ENCODE assay signal across 23 mouse cellular contexts in genomic region chr7:118898063-118898462, GRCm38 (mm10). TPM values are rescaled to one million over a fixed set of nuclear protein-coding genes. Genes with fewer than 3 reads are reported as not detected.
DNase-seq lines count a peak whose midpoint lies in the region; ATAC-seq and TF ChIP-seq lines count a peak whose summit lies in the region.
"Had no signal": no experiment of that assay in that cellular context is flagged by ENCODE, and none has a peak within 500 bp of the region (broad histone marks: within the 10 kb centered on the region; RNA-seq: fewer than 3 reads in every experiment).

No protein-coding gene starts in this region.

- H3K4me2 ChIP-seq in hindbrain, postnatal 0 days (ENCODE audit: low read depth, low read length) = no peak overlapping the region
- H3K4me2 ChIP-seq in hindbrain, embryonic 16.5 days (ENCODE audit: low read length) = no peak overlapping the region
- no peak overlapping the region for H3K4me2 ChIP-seq in lung, postnatal 0 days (replicated peaks; ENCODE audit: low read depth, low read length)
- no peak overlapping the region for H3K4me2 ChIP-seq in kidney, embryonic 15.5 days
- H3K4me2 ChIP-seq: forebrain, embryonic 12.5 days; hindbrain, embryonic 14.5 days; liver, embryonic 13.5 days; midbrain, embryonic 12.5 days; neural tube, embryonic 13.5 days had no signal

- no peaks in the 10 kb centered on the region for H3K36me3 ChIP-seq in hindbrain, postnatal 0 days (ENCODE audit: insufficient read depth, low read length)
- no peaks in the 10 kb centered on the region for H3K36me3 ChIP-seq in hindbrain, embryonic 16.5 days (ENCODE audit: control insufficient read depth, insufficient read depth, low read length)
- H3K36me3 ChIP-seq in lung, postnatal 0 days (ENCODE audit: insufficient read depth, low read length) = no peaks in the 10 kb centered on the region
- no peaks in the 10 kb centered on the region for H3K36me3 ChIP-seq in splenic B cell, adult 2 months (ENCODE audit: control insufficient read depth, insufficient read depth, low read length, poor library complexity, severe bottlenecking)
- H3K36me3 ChIP-seq in kidney, embryonic 15.5 days = no peaks in the 10 kb centered on the region
- no peaks in the 10 kb centered on the region for H3K36me3 ChIP-seq in kidney, adult 2 months (ENCODE audit: control insufficient read depth, insufficient read depth, low read length)
- H3K36me3 ChIP-seq: embryonic facial prominence, embryonic 10.5 days; forebrain, embryonic 12.5 days; heart, embryonic 10.5 days; liver, embryonic 13.5 days; midbrain, embryonic 12.5 days; neural tube, embryonic 13.5 days had no signal

- 0 out of 2 replicates have a peak, but pooled peaks cover 7% of the 10 kb centered on the region for H3K4me1 ChIP-seq in hindbrain, postnatal 0 days (ENCODE audit: insufficient read depth, low read length)
- H3K4me1 ChIP-seq in hindbrain, embryonic 16.5 days (ENCODE audit: control insufficient read depth, insufficient read depth, low read depth, low read length) = peaks cover 9% of the 10 kb centered on the region; the same call in 1 of the 2 replicates
- H3K4me1 ChIP-seq in lung, postnatal 0 days (ENCODE audit: insufficient read depth, low read depth, low read length) = peaks cover 6% of the 10 kb centered on the region
- H3K4me1 ChIP-seq in kidney, embryonic 15.5 days = peaks cover 8% of the 10 kb centered on the region
- H3K4me1 ChIP-seq in kidney, adult 2 months (ENCODE audit: control insufficient read depth, insufficient read depth, low read length) = no peaks in the 10 kb centered on the region
- H3K4me1 ChIP-seq: liver, embryonic 13.5 days had no signal

- no peak overlapping the region for H3K4me3 ChIP-seq in hindbrain, postnatal 0 days (ENCODE audit: low read length)
- H3K4me3 ChIP-seq in hindbrain, embryonic 16.5 days (ENCODE audit: low read length) = no peak overlapping the region
- H3K4me3 ChIP-seq in lung, postnatal 0 days (ENCODE audit: low read depth, low read length) = no peak overlapping the region
- no peak overlapping the region for H3K4me3 ChIP-seq in kidney, embryonic 15.5 days (replicated peaks)
- no peak overlapping the region for H3K4me3 ChIP-seq in kidney, adult 2 months (ENCODE audit: insufficient read depth, low read depth, low read length)
- H3K4me3 ChIP-seq: embryonic facial prominence, embryonic 10.5 days; forebrain, embryonic 12.5 days; heart, embryonic 10.5 days; liver, embryonic 13.5 days; midbrain, embryonic 12.5 days; neural tube, embryonic 13.5 days had no signal

- no peak overlapping the region for H3K27ac ChIP-seq in hindbrain, postnatal 0 days
- no peak overlapping the region for H3K27ac ChIP-seq in hindbrain, embryonic 16.5 days (ENCODE audit: low read depth, low read length)
- H3K27ac ChIP-seq in lung, postnatal 0 days (ENCODE audit: low read length) = no peak overlapping the region
- no peak overlapping the region for H3K27ac ChIP-seq in kidney, embryonic 15.5 days
- H3K27ac ChIP-seq in kidney, adult 2 months (ENCODE audit: insufficient read depth, low read depth, low read length) = no peak overlapping the region
- H3K27ac ChIP-seq: embryonic facial prominence, embryonic 10.5 days; forebrain, embryonic 12.5 days; heart, embryonic 10.5 days; hindbrain, embryonic 14.5 days; liver, embryonic 13.5 days; midbrain, embryonic 12.5 days; neural tube, embryonic 13.5 days had no signal

- no peaks in the 10 kb centered on the region for H3K27me3 ChIP-seq in hindbrain, postnatal 0 days (ENCODE audit: insufficient read depth, low read length)
- H3K27me3 ChIP-seq in hindbrain, embryonic 16.5 days (replicated peaks; ENCODE audit: control insufficient read depth, insufficient read depth, low read length) = no peaks in the 10 kb centered on the region
- no peaks in the 10 kb centered on the region for H3K27me3 ChIP-seq in lung, postnatal 0 days (replicated peaks; ENCODE audit: insufficient read depth, low read length)
- H3K27me3 ChIP-seq in splenic B cell, adult 2 months (ENCODE audit: control insufficient read depth, insufficient read depth, low read length, poor library complexity, severe bottlenecking) = no peaks in the 10 kb centered on the region
- no peaks in the 10 kb centered on the region for H3K27me3 ChIP-seq in kidney, embryonic 15.5 days
- no peaks in the 10 kb centered on the region for H3K27me3 ChIP-seq in kidney, adult 2 months (replicated peaks; ENCODE audit: control insufficient read depth, insufficient read depth, low read length)
- H3K27me3 ChIP-seq: forebrain, embryonic 12.5 days; liver, embryonic 13.5 days; neural tube, embryonic 13.5 days had no signal

- DNase-seq in hindbrain, postnatal 0 days (ENCODE audit: low spot score) = no peak
- DNase-seq in lung, postnatal 0 days (ENCODE audit: low spot score) = no peak
- no peak for DNase-seq in lung, postnatal 4 days
- peak; percentile 58 for DNase-seq in NIH3T3 (ENCODE audit: low read depth)
- peak; percentile 1 for DNase-seq in splenic B cell, adult 2 months (ENCODE audit: low read depth, low spot score)
- DNase-seq in kidney, adult 2 months = no peak
- DNase-seq: adrenal gland, postnatal 14 days; cerebellum, adult 2 months; cerebellum, postnatal 36 days; gastrocnemius, postnatal 36 days; heart, postnatal 10 days; kidney, adult 11 months; kidney, postnatal 25 days; liver, embryonic 13.5 days; right cerebral cortex, adult 18-20 months had no signal

- TF ChIP-seq CTCF in hindbrain, postnatal 0 days (IDR thresholded peaks at IDR 0.05; ENCODE audit: low read depth) = peak; percentile 20; the same call in 1 of the 2 replicates
- peak; percentile 26; the same call in 1 of the 2 replicates for TF ChIP-seq CTCF in lung, postnatal 0 days (IDR thresholded peaks at IDR 0.05)
- no peak for TF ChIP-seq CTCF in kidney, adult 2 months (conservative IDR thresholded peaks at IDR 0.05; ENCODE audit: insufficient read depth, insufficient read length, low read depth, low read length)

- ATAC-seq in hindbrain, postnatal 0 days = no peak
- no peak for ATAC-seq in hindbrain, embryonic 16.5 days
- ATAC-seq in lung, postnatal 0 days = no peak
- no peak for ATAC-seq in kidney, embryonic 15.5 days (replicated peaks; ENCODE audit: low FRiP score)

- no peak for TF ChIP-seq POLR2A in kidney, adult 2 months (IDR thresholded peaks at IDR 0.05; ENCODE audit: low read depth, low read length)

- no peak overlapping the region for H3K9ac ChIP-seq in hindbrain, postnatal 0 days (replicated peaks; ENCODE audit: low read length)
- H3K9ac ChIP-seq in hindbrain, embryonic 16.5 days (ENCODE audit: low read depth, low read length) = no peak overlapping the region
- no peak overlapping the region for H3K9ac ChIP-seq in lung, postnatal 0 days (replicated peaks; ENCODE audit: low read depth)
- H3K9ac ChIP-seq in kidney, embryonic 15.5 days = no peak overlapping the region
- H3K9ac ChIP-seq: forebrain, embryonic 12.5 days; hindbrain, embryonic 14.5 days; liver, embryonic 13.5 days; midbrain, embryonic 12.5 days; neural tube, embryonic 13.5 days had no signal

- no peaks in the 10 kb centered on the region for H3K9me3 ChIP-seq in hindbrain, postnatal 0 days (ENCODE audit: low read length)
- no peaks in the 10 kb centered on the region for H3K9me3 ChIP-seq in hindbrain, embryonic 16.5 days (ENCODE audit: control insufficient read depth, low read length)
- H3K9me3 ChIP-seq in lung, postnatal 0 days (ENCODE audit: low read length) = no peaks in the 10 kb centered on the region
- no peaks in the 10 kb centered on the region for H3K9me3 ChIP-seq in kidney, embryonic 15.5 days (replicated peaks)
- H3K9me3 ChIP-seq: embryonic facial prominence, embryonic 10.5 days; forebrain, embryonic 12.5 days; heart, embryonic 10.5 days; liver, embryonic 13.5 days; midbrain, embryonic 12.5 days; neural tube, embryonic 13.5 days had no signal

- TF ChIP-seq EP300 in lung, postnatal 0 days (IDR thresholded peaks at IDR 0.05) = no peak

RNA-seq across cellular contexts. Expression of gene Knop1, which starts 42.0 kb away (rescaled TPM):
- 30.8 and 31.9 TPM in 2 replicates for total RNA-seq in hindbrain, postnatal 0 days (2014; rRNA removed)
- 75.6 and 78.9 TPM in 2 replicates for polyA plus RNA-seq in hindbrain, postnatal 0 days (2015; fragmentation: Nextera tagmentation; extraction: Ambion mirVana)
- polyA plus RNA-seq in hindbrain, embryonic 16.5 days (2015; fragmentation: Nextera tagmentation; extraction: Ambion mirVana) = 53.2 and 59.1 TPM in 2 replicates
- 50.1 and 51.6 TPM in 2 replicates for polyA plus RNA-seq in lung, postnatal 0 days (2015; fragmentation: Nextera tagmentation; extraction: Ambion mirVana)
- polyA plus RNA-seq in kidney, embryonic 15.5 days (2015; fragmentation: Nextera tagmentation; extraction: Ambion mirVana) = 121 and 138 TPM in 2 replicates
- polyA plus RNA-seq in kidney, adult 2 months (2012; rRNA removed) = 10.0 and 11.8 TPM in 2 replicates

RNA-seq across cellular contexts. Expression of gene Iqck, which starts 42.5 kb away (rescaled TPM):
- total RNA-seq in hindbrain, postnatal 0 days (2014; rRNA removed) = 4.6 and 4.8 TPM in 2 replicates
- 4.4 and 4.9 TPM in 2 replicates for polyA plus RNA-seq in hindbrain, postnatal 0 days (2015; fragmentation: Nextera tagmentation; extraction: Ambion mirVana)
- polyA plus RNA-seq in hindbrain, embryonic 16.5 days (2015; fragmentation: Nextera tagmentation; extraction: Ambion mirVana) = 3.8 and 4.5 TPM in 2 replicates
- 3.5 and 4.9 TPM in 2 replicates for polyA plus RNA-seq in lung, postnatal 0 days (2015; fragmentation: Nextera tagmentation; extraction: Ambion mirVana)
- 3.1 and 3.5 TPM in 2 replicates for polyA plus RNA-seq in kidney, embryonic 15.5 days (2015; fragmentation: Nextera tagmentation; extraction: Ambion mirVana)
- 1.6 and 2.0 TPM in 2 replicates for polyA plus RNA-seq in kidney, adult 2 months (2012; rRNA removed)

Comparison
In these comparisons a context has a peak if more than half of its experiments do, and no peak if none do; other contexts are left out.
1. DNase-seq: peak in NIH3T3 (single experiment) and splenic B cell, adult 2 months (single experiment); none in hindbrain, postnatal 0 days (single experiment), lung, postnatal 0 days (single experiment), lung, postnatal 4 days (0 of 2) and kidney, adult 2 months (single experiment).